Mouse (Mus musculus) hematopoietic stem cell, adult 5-6 weeks (primary cell): Measurements from ENCODE around the gene Unc5a. TPM values are rescaled to one million over a fixed set of nuclear protein-coding genes. Genes with fewer than 3 reads are reported as not detected.

ENCODE experiments used
- ATAC-seq, 2 experiments: fragments of 125-278 bp in 1 of 2; replicated peaks in 1 of 2; 2 replicates each; pipeline ENCODE4 v1.8.0; 2016 to 2017; ENCODE audit warnings: inconsistent platforms in 2 of 2, mild to moderate bottlenecking in 2 of 2, moderate number of reproducible peaks in 2 of 2, low read depth in 1 of 2, moderate TSS enrichment in 1 of 2; ENCODE audit not compliant: low FRiP score in 2 of 2, poor library complexity in 2 of 2, severe bottlenecking in 2 of 2, insufficient read depth in 1 of 2, low TSS enrichment in 1 of 2
- total RNA-seq: library from RNA; stranded (forward); fragments of 172-1452, 232-1000 nt; gene quantifications from 2 replicates; pipeline ENCODE4 v1.2.3, GENCODE M21; 2017

Gene Unc5a
- total RNA-seq, 1 experiment from 2014 or later, result 1.3 TPM

- ATAC-seq, result no peak
Measured at GRCm38 (mm10) chr13:54946406-54946805, 2.8 kb upstream of the Unc5a start.

- ATAC-seq, result no peak
Measured at GRCm38 (mm10) chr13:54949592-54949991, 381 bp downstream of the Unc5a start.

- peak; percentile 31 to 54; a peak in 1 of 4 replicates for ATAC-seq
Measured at GRCm38 (mm10) chr13:54950131-54950530, 920 bp downstream of the Unc5a start.

GRCm38 (mm10) chr13:54951166-54951565 is 2.0 kb downstream of the Unc5a start:
- no peak for ATAC-seq

- ATAC-seq, result no peak
Measured at GRCm38 (mm10) chr13:54954745-54955144, 5.5 kb downstream of the Unc5a start.

GRCm38 (mm10) chr13:54955695-54956471 is 6.7 kb downstream of the Unc5a start:
- peak in 1 of 2 experiments; percentile 37; a peak in 2 of 4 replicates for ATAC-seq

- ATAC-seq, result no peak
Measured at GRCm38 (mm10) chr13:54957281-54957680, 8.1 kb downstream of the Unc5a start.

- no peak for ATAC-seq
Measured at GRCm38 (mm10) chr13:54959059-54959701, 10.0 kb downstream of the Unc5a start.

- no peak for ATAC-seq
Measured at GRCm38 (mm10) chr13:54959842-54960241, 10.6 kb downstream of the Unc5a start.

- ATAC-seq, result no peak
Measured at GRCm38 (mm10) chr13:54960491-54960890, 11.3 kb downstream of the Unc5a start.

GRCm38 (mm10) chr13:54965256-54965655 is 16.0 kb downstream of the Unc5a start:
- no peak for ATAC-seq

GRCm38 (mm10) chr13:54967501-54967900 is 18.3 kb downstream of the Unc5a start:
- no peak for ATAC-seq

- ATAC-seq, result no peak
Measured at GRCm38 (mm10) chr13:54968636-54969035, 19.4 kb downstream of the Unc5a start.

GRCm38 (mm10) chr13:54969513-54969912 is 20.3 kb downstream of the Unc5a start:
- ATAC-seq, result no peak

GRCm38 (mm10) chr13:54970521-54971247 is 21.5 kb downstream of the Unc5a start:
- no peak for ATAC-seq

GRCm38 (mm10) chr13:54975546-54975945 is 26.3 kb downstream of the Unc5a start:
- ATAC-seq, result no peak

GRCm38 (mm10) chr13:54978804-54979203 is 29.6 kb downstream of the Unc5a start:
- ATAC-seq, result no peak

GRCm38 (mm10) chr13:54980957-54981356 is 31.7 kb downstream of the Unc5a start:
- no peak for ATAC-seq
